Mouse (Mus musculus) liver, adult (tissue): Measurements from ENCODE around the gene Cdc42bpb.

Experiments used
- GATA4 ChIP-seq: IDR thresholded peaks from 2 replicates; pipeline ENCODE4 v1.6.1; 2014; ENCODE audit warnings: mild to moderate bottlenecking, low read length; ENCODE audit not compliant: insufficient replicate concordance

Cdc42bpb gene

GRCm38 (mm10) chr12:111293025-111293424, 84.5 kb downstream of the Cdc42bpb start:
- TF ChIP-seq GATA4 = no peak

- no peak for TF ChIP-seq GATA4
These were observed 93.0 kb downstream of the Cdc42bpb start for GRCm38 (mm10) chr12:111284532-111284931.

GRCm38 (mm10) chr12:111283573-111283972, 93.9 kb downstream of the Cdc42bpb start:
- TF ChIP-seq GATA4 = no peak

- TF ChIP-seq GATA4 = no peak
These were observed 101.1 kb downstream of the Cdc42bpb start for GRCm38 (mm10) chr12:111276371-111276770.

- TF ChIP-seq GATA4 = no peak
These were observed 102.2 kb downstream of the Cdc42bpb start for GRCm38 (mm10) chr12:111275150-111275841.

- no peak for TF ChIP-seq GATA4
These were observed 102.9 kb downstream of the Cdc42bpb start for GRCm38 (mm10) chr12:111274447-111275149.

- no peak for TF ChIP-seq GATA4
These were observed 103.5 kb downstream of the Cdc42bpb start for GRCm38 (mm10) chr12:111274006-111274405.

GRCm38 (mm10) chr12:111272420-111272819, 105.1 kb downstream of the Cdc42bpb start:
- TF ChIP-seq GATA4 = no peak

GRCm38 (mm10) chr12:111271966-111272365, 105.6 kb downstream of the Cdc42bpb start:
- no peak for TF ChIP-seq GATA4

GRCm38 (mm10) chr12:111271406-111271805, 106.1 kb downstream of the Cdc42bpb start:
- no peak for TF ChIP-seq GATA4

- no peak for TF ChIP-seq GATA4
These were observed 106.8 kb downstream of the Cdc42bpb start, which contains the start of gene Amn for GRCm38 (mm10) chr12:111270629-111271277. TSS of gene Amn (plus strand) at chr12:111271095.

GRCm38 (mm10) chr12:111267673-111268325, 109.7 kb downstream of the Cdc42bpb start:
- no peak for TF ChIP-seq GATA4

GRCm38 (mm10) chr12:111266592-111266991, 110.9 kb downstream of the Cdc42bpb start:
- TF ChIP-seq GATA4 = no peak

GRCm38 (mm10) chr12:111265212-111265611, 112.3 kb downstream of the Cdc42bpb start:
- TF ChIP-seq GATA4 = no peak

GRCm38 (mm10) chr12:111263650-111264049, 113.9 kb downstream of the Cdc42bpb start:
- no peak for TF ChIP-seq GATA4
